Mouse (Mus musculus): ENCODE measurements at regions not wholly inside any gene's neighbourhood (a gene's known extent, or its start where the extent isn't known, plus 50 kb on each side); places are given as distances from the start of the nearest gene placed in this dataset.
"Not testable (repeated sequence)": the region's sequence is repeated elsewhere in the genome, so short reads cannot be mapped to it uniquely, and the experiment has no call there.

- no peak for DNase-seq (ENCODE audit: low spot score in 2 of 2)
Measured at GRCm38 (mm10) chr9:78769168-78769567, 153.8 kb downstream of the Cd109 start.

GRCm38 (mm10) chr9:78773936-78774335, 158.6 kb downstream of the Cd109 start:
- DNase-seq (ENCODE audit: low spot score in 2 of 2), result no peak

GRCm38 (mm10) chr9:78775462-78775861, 160.1 kb downstream of the Cd109 start:
- DNase-seq (ENCODE audit: low spot score in 2 of 2), result peak in 1 of 2 experiments; percentile 32

GRCm38 (mm10) chr9:78780595-78780994, 165.2 kb downstream of the Cd109 start:
- no peak for DNase-seq (ENCODE audit: low spot score in 2 of 2)

DNA sequence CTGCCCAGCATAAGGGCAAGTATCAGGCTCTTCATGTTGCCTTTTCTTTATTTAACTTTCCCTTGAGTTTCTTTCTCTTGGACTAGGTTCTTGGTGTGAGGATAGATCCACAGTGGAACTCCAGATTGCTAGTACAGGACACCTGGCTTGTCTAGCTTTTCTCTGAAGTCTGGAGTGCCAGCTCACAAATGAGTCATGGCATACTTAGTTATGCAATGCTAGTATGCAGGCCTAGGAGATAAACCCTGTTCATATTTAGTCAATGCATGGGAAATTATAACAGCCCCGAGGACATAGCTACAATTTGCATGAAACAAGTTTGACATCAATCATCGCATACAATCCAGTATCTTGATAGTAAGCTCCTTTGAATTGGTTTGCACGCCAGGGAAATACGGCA, 167.0 kb downstream of the Cd109 start:
- DNase-seq (ENCODE audit: low spot score in 2 of 2), result no peak

GRCm38 (mm10) chr9:78782860-78783259, 167.5 kb downstream of the Cd109 start:
- DNase-seq (ENCODE audit: low spot score in 2 of 2), result no peak

- peak; percentile 8 to 16 for DNase-seq (ENCODE audit: low spot score in 2 of 2)
Measured at GRCm38 (mm10) chr9:78787866-78788265, 172.5 kb downstream of the Cd109 start.

DNA sequence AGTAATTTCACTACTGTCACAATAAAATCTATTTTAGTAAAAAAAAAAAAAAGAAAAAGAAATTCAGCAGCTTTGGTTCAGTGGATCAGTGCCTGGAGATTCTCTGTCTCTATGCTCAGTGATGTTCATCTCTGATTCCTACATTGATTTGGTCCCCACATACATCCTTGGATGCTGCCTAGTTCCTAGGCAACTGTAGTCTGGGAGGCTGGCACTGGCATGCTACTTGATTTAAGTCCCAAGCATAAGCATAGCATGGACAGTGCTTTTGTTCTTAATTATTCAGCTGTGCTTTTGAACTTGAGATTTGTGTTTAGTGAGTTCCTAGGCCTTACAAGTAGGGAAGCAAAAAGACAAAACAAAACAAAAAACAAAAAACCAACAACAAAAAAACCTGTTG, 174.4 kb downstream of the Cd109 start:
- no peak for DNase-seq (ENCODE audit: low spot score in 2 of 2)

- DNase-seq (ENCODE audit: low spot score in 2 of 2), result no peak
Measured at GRCm38 (mm10) chr9:78790155-78790554, 174.8 kb downstream of the Cd109 start.

DNA sequence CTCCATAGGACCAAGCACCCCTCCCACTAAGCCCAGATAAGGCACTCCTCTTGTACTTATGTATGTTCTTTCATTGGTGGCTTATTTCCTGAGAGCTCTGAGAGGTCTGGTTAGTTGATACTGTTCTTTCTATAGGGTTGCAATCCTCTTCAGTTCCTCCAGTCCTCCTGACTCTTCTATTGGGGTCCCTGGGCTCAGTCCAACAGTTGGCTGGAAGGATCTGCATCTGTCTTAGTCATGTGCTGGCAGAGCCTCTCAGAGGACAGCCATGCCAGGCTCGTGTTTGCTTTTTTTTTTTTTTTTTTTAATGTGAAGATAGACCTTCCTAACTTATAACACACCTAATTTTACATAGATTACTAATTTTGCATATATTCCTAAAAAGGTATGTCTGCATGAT, 180.5 kb downstream of the Cd109 start:
- DNase-seq (ENCODE audit: low spot score in 2 of 2), result no peak

- DNase-seq (ENCODE audit: low spot score in 2 of 2), result no peak
Measured at GRCm38 (mm10) chr9:78817221-78817620, 201.9 kb downstream of the Cd109 start.

DNA sequence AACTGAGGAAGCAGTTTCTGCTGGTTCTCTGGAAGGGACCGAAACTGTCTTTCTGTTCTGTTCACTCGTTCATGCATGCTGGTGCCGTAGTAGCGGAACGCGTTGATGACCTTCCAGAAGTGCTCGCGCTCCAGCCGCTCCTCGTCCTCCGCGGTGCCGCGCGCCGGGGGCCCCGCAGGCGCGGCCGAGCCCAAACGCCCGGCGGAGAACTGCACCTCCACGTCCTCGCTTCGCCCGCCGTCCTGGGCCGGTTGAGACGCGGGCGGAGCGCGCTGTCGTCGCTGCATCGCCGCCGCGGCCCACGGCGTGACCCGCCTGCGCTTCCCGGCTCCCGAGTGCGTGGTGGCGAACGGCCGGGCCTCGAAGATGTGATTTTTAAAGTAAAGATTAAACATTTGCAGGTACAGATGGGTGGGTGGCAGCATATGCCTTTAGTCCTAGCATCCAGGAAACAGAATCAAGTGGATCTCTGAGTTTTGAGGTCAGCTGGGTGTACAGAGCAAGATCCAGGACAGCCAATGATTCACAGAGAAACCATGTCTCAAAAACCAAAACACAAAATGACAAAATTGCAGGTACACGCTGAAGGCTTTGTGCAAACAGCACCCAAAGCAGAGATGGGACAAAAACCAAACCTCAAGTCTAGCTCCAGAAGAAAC, 206.3 kb downstream of the Cd109 start:
- peak in 1 of 2 experiments; percentile 6 for DNase-seq (ENCODE audit: low spot score in 2 of 2)

GRCm38 (mm10) chr9:78844969-78845683, 229.8 kb downstream of the Cd109 start:
- no peak for DNase-seq (ENCODE audit: low spot score in 2 of 2)

- DNase-seq (ENCODE audit: low spot score in 2 of 2), result no peak
Measured at GRCm38 (mm10) chr9:78846110-78846509, 230.8 kb downstream of the Cd109 start.

DNA sequence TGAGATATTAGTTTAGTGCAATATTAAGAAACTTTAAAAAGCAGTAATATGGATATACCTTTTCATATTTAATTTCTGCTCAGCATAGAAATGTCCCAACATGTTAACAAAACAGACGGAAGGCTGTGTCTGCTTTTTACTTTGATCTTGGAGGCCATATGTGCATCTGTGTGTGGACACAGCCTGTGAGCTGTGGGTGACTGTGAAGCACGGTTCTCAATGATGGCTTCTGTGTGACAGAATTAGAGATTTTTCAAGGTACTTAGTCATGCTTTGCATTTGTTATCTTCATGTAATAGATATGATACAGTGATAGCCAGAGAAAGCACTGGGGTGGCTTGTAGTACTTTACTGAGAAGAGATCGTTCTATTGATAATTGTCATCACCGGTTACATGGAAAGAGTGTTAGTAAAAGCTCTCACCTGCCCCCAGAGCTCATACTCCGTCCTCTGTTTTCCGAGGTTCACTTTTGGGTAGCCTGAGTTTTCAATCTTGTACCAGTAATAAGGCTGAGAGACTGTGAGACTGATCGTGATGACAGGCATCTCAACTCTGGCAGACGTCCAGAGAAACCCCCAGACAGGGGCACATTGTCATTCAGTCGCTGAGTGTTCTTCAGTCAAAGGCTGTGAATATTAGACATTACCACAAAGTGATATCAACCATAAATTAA, 232.7 kb downstream of the Cd109 start:
- DNase-seq (ENCODE audit: low spot score in 2 of 2), result no peak

- DNase-seq (ENCODE audit: low spot score in 2 of 2), result not testable (repeated sequence)
Measured at GRCm38 (mm10) chr9:78848564-78848893, 233.2 kb downstream of the Cd109 start.

GRCm38 (mm10) chr9:78856981-78857380, 241.6 kb downstream of the Cd109 start:
- no peak for DNase-seq (ENCODE audit: low spot score in 2 of 2)

GRCm38 (mm10) chr9:78859956-78860355, 244.6 kb downstream of the Cd109 start:
- no peak for DNase-seq (ENCODE audit: low spot score in 2 of 2)

GRCm38 (mm10) chr9:78872561-78872960, 257.2 kb downstream of the Cd109 start:
- no peak for DNase-seq (ENCODE audit: low spot score in 2 of 2)

- peak; percentile 31 to 48 for DNase-seq (ENCODE audit: low spot score in 2 of 2)
Measured at GRCm38 (mm10) chr9:78879955-78880642, 264.8 kb downstream of the Cd109 start.

DNA sequence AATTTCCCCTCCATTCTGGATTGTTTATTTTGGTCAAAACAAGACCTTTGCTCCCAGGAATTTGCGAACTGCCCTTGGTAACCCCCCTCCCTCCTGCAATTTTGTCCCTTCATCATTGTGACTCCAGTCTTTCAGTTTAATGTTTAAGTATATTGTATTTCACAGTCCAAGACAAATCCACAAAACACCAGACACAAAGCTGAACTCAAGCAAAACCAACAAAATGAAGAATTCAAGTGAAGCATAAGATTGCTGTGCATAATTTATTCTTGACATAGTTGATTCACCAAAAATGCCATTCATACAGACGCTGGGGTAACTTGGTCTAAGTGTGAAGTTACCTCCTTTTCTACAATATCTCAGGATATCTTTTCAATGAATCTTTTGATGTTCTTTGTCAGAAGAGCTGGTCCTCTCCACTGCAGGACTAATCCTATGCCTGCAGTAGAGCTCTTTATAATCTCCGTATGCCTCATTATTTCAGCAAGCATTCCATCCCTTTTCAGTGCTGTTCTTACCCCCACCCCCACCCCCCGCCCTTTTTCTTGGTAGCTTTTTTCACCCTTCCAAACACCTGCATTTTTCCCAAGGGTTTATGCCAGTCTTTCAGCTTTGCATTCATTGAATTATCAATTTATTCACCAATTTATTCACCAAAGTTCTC, 265.4 kb downstream of the Cd109 start:
- no peak for DNase-seq (ENCODE audit: low spot score in 2 of 2)

DNA sequence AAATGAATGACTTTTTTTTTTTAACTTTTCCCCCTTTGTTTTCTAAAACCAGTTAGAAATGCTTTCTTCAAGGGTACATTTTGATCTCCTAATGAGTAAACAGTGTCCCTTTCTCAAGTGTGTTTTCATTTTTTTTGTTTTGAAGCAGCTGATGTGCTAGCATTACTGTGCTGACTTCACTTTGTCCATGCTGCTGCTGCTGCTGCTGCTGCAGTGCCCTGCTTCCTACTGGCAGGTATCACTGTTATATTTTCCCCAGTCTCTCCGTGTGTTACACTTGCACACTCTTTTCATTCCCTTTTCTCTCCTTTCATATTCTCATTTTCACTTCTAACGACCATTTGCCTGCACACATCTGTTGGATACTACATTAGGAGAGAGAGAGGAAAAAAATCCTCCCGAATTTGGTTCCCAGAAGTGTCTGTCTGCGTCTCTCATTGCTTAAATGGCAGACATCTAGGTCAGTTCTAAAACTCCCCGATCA, 266.0 kb downstream of the Cd109 start:
- DNase-seq (ENCODE audit: low spot score in 2 of 2), result no peak
